Mouse (Mus musculus) T-helper 17 cell (primary cell): ENCODE results near the gene Colgalt2.
"Not testable (repeated sequence)": the region's sequence is repeated elsewhere in the genome, so short reads cannot be mapped to it uniquely, and the experiment has no call there.

Experiments
- in situ Hi-C, 2 experiments: fragments of 300-600 bp; cut with MboI, MseI; formaldehyde crosslinking; loops; 1 replicate in 1 of 2; 2 replicates in 1 of 2; pipeline ENCODE4 v1.15.1; 2025; ENCODE audit warnings: high pct_unique_total_duplicates in 2 of 2

The Colgalt2 gene

GRCm38 (mm10) chr1:152416306-152416904, 16.8 kb downstream of the Colgalt2 start:
- in situ Hi-C loops = no loop called here

- in situ Hi-C loops = no loop called here
Measured at GRCm38 (mm10) chr1:152417602-152418001, 18.0 kb downstream of the Colgalt2 start.

- in situ Hi-C loops = no loop called here
Measured at GRCm38 (mm10) chr1:152422295-152422694, 22.7 kb downstream of the Colgalt2 start.

- in situ Hi-C loops = no loop called here
Measured at GRCm38 (mm10) chr1:152423052-152423451, 23.4 kb downstream of the Colgalt2 start.

DNA sequence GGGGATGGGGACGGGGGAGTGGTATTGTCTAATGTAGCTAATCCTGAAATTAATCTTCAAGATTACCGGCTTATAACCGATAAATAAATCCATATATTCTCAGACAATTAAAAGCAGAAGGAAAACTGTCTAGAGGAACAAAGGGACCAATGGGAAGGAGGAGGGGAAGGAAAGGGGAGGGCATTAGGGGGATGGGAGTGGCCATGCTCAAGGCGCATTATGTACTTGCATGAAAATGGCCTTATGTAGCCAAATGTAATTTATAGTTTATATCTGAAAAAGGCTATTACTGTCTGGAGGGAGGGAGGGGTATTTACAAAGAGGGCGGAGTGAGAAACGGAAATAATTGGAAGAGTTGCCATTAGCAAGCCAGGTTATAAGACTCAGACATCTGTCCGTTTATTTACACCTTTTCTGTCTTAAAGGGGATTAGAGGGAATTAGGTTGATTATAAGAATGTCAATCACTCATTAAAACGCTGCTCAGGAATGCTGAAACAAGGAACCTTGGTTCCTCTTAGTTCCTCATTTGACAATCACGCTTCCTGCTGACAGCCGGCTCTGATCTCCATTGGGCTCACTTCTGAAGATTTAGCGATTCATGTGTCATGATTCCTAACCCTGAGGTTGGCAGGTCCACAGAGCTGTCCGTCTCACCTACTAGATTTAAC, 28.4 kb downstream of the Colgalt2 start:
- in situ Hi-C loops = no loop called here

GRCm38 (mm10) chr1:152429805-152430204, 30.2 kb downstream of the Colgalt2 start:
- in situ Hi-C loops = no loop called here

- in situ Hi-C loops = no loop called here
Measured at GRCm38 (mm10) chr1:152434166-152434565, 34.5 kb downstream of the Colgalt2 start.

DNA sequence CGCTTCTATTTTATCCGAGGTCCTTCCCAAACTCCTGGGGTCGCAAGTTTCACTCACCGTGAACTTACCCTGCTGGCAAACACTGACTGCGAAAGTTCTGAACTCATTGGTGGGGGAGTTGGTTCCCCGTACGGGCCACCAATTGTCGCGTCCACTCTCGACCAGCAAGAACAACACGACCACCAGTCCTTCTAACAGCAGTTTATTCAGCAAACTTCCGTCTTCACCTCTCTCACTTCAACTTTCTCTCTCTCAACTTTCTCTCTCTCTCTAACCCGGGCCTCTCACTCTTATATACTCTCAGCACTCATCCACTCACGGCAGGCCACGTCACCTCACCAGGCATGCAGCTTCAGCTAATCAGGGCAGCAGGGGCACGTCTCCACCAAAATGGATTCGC, 37.9 kb downstream of the Colgalt2 start:
- in situ Hi-C loops = not testable (repeated sequence)

DNA sequence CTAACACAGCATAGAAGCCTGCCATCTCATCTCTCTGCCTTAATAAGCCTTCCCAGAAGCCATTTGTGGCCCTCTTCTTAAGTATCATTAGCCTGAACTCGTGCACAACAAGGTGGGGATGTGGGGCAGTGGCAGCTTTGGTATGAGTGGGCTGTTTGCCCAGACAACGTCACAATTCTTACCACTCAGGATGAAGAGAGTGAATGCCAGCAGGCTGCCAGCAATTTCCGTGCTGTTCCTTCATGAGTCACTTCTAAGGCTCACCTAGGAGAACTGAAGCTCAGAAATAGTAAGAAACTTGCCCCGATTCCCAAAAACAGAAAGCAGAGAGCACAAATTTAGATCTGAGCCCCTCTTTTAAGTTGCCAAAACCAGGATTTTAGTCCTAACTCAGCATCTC, 39.8 kb downstream of the Colgalt2 start:
- in situ Hi-C loops = no loop called here

DNA sequence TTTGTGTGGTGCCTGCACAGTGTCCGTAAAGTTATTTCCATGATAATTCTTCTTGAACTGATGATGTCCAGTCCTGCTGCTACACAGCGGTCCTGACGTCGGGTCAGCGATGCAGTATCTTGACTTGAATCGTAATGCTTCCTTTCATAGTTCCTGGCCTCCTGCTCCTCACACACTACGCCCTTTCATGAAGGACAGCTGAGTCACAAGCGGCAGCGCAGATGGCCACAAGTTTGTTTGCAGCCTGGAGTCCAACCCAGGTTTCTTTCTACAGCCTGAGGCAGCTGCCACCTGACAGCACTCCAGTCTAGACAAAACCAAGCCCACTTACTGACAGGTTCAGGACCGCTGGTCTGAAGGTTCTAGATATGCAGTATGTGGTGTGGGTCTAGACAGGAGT, 40.2 kb downstream of the Colgalt2 start:
- in situ Hi-C loops = no loop called here

- in situ Hi-C loops = no loop called here
Measured at GRCm38 (mm10) chr1:152444630-152445029, 45.0 kb downstream of the Colgalt2 start.

- in situ Hi-C loops = no loop called here
Measured at GRCm38 (mm10) chr1:152445925-152446324, 46.3 kb downstream of the Colgalt2 start.

GRCm38 (mm10) chr1:152454536-152454935, 54.9 kb downstream of the Colgalt2 start:
- in situ Hi-C loops = no loop called here

DNA sequence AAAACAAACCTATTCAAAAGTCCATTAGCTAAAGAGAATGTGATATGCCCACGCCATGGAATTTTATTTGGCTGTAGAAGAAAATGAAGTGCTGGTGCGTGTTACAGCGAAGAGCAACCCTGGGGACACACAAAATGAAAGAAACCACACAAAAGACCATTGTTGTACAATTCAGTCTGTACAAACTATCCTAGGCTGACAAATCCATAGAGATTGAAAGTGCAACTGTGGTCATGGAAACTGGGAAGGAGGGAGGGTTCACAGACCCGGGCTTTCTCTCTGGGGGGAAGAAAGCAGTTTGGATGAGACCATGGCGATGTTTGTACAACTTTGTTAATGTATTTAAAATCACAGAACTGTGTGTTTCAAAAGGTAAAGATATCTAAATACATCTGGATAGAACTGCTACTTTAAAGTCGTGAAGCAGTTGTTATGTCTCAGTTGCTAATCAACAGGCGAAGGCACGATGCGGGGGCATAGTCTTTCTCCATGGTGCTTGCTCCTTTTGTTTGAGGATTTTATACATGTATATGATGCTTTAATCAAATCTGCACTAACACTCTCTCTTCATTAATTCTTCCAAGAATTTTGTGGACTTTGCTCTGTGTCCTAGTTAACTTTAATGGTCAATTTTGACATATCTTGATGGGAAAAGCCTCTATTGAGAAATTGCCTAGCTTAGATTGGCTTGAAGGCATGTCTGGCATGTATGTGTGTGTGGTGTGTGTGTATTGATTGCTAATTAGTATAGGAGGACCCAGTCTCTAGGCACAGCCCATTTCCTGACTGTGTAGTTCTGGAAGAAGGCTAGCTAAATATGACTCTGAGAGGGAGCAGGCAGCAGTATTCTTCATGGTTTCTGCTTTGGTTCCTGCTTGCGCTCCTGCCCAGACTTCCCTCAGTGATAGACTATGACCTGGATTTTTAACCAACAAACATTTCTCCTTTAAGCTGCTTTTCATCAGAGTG, 55.9 kb downstream of the Colgalt2 start:
- in situ Hi-C loops = no loop called here

GRCm38 (mm10) chr1:152456266-152456665, 56.6 kb downstream of the Colgalt2 start:
- in situ Hi-C loops = no loop called here

- in situ Hi-C loops = no loop called here
Measured at GRCm38 (mm10) chr1:152457596-152457995, 58.0 kb downstream of the Colgalt2 start.

- in situ Hi-C loops = no loop called here
Measured at GRCm38 (mm10) chr1:152458996-152459395, 59.4 kb downstream of the Colgalt2 start.

GRCm38 (mm10) chr1:152460931-152461330, 61.3 kb downstream of the Colgalt2 start:
- in situ Hi-C loops = no loop called here

GRCm38 (mm10) chr1:152461814-152462213, 62.2 kb downstream of the Colgalt2 start:
- in situ Hi-C loops = no loop called here

DNA sequence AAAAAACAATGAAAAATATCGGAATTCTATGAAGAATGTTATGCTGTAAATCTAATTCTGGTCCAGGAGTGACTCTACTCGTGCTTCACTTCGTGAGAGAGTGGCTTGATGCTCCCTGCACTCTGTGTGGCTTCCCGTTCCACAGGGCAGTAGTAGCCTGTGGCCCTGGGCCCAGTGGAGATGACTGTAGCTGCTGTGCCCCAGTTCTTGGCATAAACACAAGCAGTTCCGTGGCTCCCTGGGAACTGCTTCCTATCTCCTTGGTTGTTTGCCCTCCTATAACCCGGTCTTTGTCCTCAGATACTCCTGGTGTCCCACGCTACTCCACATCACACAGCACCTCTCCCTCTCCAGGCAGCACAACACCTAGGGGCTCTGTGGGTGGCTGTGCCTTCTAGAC, 62.7 kb downstream of the Colgalt2 start:
- in situ Hi-C loops = no loop called here

DNA sequence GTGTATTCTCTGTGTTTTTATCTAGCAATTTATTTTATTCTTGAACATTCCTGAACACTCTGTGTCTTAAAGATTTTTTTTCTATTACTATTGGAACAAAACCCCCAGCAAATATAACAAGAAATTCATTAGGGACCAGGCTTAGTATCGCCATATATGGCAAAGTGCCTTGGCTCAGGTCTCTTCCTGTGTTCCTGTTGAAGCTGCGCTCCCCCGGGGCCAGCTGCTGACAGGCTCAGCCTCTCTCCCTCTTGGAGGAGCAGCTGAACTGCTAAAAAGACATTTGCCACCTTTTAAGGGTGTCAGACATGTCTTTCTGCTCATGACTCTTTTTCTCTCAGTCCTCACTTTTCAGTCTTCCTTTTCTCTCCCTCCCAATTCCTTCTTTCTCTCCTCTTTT, 66.7 kb downstream of the Colgalt2 start:
- in situ Hi-C loops = no loop called here

- in situ Hi-C loops = no loop called here
Measured at GRCm38 (mm10) chr1:152468443-152468842, 68.8 kb downstream of the Colgalt2 start.
